Mouse (Mus musculus) frontal cortex, postnatal 36 days (tissue): ENCODE data around the gene Npw.

ENCODE experiments used
- DNase-seq, 2 experiments: peaks; one replicate each; pipeline ENCODE4 v3.0.0; 2022; ENCODE audit warnings: low spot score in 2 of 2

Npw gene

DNA sequence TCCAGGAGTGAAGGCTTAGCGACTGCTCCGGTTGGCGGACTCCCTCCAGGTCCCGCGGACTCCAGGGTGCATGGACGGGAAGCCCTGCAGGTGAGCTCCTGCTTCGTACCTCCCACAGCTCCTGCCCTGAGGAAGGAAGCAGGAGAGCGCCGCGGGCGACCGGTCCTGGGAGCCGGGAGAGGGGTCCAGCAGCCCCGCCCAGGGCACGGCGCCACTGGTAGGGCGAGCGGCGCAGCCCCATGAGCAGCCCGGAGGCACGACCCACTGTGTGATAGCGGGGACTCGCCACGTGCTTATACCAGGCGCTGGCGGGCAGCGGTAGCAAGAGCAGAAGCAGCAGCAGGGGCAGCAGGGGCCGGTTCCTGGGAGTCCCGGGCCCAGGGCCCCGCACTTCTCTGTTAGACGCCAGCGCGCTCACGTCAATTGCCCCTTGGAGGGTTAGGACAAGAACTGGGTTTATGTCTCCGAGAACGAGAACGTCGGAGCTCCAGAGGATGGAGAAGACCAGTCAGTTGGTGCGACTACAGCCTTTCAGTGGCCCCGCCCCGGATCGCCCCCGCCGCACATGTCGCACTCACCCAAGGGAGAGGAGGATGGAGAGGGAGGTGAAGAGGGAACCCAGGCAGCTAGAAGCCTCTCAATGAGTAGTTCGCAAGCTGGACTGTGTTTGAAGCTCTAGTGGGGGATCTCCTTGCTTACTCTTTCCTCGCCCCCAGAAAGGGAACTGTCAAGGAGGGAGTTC is at the start of gene Npw:
Gene Npw (minus strand): TSS at position 441 of the 742 bp plus-strand sequence.
- DNase-seq: no peak

DNA sequence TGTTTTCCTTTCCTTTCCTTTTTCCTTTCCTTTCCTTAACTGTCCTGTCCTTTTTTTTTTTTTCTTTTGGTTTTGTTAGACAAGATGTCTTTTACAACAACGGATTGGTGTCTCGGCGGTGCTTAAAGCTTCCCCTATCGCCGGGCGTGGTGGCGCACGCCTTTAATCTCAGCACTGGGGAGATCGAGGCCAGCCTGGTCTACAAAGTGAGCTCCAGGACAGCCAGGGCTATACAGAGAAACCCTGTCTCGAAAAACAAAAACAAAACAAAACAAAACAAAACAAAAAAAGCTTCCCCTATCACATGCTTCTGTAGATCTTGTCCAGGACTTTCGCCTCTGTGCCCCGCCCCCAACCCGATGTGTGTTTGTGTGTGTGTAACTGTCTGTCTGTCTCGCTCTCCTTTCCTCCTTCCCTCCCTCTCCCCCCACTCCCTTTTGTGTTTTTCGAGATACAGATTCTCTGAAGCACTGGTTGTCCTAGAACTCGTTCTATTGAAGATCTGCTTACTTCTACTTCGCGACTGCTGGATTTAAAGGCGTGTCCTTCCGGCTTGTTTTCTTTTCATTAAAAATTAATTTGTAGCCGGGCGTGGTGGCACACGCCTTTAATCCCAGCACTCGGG is 49.7 kb upstream of the Npw start:
- no peak for DNase-seq

DNA sequence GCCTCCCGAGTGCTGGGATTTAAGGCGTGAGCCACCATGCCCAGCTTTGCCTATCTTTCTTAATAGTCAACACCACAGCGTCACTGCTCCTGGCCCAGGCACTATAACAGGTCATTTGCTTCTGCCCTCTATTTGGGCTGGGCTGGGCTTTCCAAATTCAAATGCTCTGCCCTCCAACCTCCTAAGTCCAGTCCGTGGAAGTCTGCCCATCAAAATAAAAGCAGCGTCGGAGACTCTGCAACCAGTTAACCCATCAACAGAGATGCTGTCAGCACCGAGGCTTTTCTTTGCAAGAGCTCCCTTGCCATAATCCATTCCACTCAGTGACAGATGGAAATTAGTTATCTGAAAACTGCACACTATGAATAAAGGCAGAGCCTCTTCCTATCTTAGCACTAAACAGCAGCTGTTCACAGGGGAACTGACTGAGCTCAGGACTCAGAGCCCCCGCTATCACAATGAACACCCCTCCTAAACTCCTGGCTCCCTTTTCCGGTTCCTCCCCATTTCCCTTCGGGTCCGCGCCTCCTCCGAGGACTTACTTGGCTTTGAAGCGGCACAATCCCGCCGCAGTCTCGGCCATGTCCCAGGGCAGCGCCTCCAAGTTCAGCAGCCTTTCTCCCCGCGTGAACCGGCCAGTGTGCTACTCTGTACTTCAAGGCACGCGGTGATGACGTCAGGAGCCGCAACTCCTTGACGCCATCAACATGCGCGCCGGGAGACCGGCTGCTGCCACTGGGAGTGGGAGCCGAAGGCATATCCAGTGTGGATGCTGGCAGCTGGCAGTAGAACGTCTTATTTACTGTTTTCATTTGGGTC is 48.9 kb upstream of the Npw start, which contains the start of gene Tbl3:
Gene Tbl3 (minus strand): TSS at position 679 of the 819 bp plus-strand sequence.
- peak; percentile 95 to 98 for DNase-seq

DNA sequence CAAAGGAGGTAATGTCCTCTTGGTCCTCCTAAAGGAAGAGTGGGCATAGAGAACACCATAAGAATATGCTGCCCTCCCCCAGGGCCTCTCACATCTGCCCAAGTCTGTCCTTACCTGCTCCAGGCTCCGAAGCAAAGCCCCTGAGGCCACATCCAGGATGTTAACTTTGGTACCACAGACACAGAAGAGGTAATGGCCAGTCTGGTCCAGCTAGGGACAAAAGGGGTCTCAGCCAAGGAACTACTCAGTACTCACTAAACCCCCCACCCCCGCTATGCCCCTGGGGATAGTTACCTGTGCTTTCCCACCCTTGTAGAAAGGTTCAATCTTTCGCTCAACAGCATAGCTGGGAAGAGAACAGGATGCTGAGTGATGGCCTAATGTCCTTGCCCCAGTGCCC is 47.6 kb upstream of the Npw start:
- no peak for DNase-seq

DNA sequence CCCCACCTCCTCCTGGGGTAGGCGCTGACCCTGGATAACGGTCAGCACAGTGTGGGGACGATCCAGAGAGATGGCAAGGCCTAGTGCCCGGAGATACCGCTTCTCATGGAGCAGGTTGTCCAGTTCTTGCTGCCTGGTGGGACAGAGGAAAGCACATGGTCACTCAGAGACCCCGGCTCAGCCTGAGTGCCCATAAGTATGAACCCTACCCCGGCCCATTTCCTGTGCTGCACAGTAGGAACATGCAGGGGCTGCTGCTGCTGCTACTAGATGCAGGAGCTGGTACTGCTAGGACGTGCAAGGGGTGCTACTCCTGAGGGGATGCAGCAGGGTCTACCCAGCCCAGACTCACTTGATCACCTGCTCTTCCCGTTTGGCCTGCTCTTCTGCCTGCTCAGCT is 43.0 kb upstream of the Npw start:
- no peak for DNase-seq

DNA sequence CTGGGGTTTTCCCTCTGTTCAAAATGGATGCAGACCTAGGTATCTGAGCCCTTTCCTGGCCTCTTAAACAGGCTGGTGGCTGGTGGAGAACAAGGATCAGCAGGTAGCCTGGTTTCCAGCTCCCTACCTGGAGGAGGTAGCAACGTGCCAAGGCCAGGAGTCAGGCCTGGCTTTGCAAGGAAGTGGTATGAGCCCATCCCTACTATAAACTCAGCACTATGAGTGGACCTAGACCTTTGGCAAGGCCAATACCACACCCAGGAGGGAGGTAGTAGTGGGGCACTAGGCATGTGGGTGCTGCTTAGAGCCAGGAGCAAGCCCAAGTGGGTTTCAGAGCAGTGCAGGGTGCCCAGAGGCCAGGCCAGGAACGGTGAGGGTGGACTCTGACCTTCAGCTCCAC is 41.2 kb upstream of the Npw start:
- DNase-seq: no peak

DNA sequence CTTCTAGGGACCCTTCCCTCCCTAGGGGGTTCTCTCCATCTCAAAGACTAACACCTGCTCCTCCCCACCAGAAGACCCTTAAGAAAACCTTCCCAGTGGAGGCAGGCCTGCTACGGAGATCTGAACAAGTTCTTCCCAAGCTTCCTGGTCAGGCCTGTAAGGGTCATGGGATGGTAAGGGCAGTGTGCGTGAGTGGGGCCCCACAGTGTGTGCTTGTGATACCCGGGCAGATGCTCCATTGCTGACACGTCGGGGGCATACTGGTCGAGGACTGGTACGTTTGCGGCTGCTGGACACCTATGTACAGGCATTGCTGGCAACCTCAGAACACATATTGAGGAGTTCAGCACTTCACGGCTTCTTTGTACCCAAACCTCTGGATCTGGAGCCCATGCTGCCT is 40.5 kb upstream of the Npw start:
- DNase-seq: no peak

DNA sequence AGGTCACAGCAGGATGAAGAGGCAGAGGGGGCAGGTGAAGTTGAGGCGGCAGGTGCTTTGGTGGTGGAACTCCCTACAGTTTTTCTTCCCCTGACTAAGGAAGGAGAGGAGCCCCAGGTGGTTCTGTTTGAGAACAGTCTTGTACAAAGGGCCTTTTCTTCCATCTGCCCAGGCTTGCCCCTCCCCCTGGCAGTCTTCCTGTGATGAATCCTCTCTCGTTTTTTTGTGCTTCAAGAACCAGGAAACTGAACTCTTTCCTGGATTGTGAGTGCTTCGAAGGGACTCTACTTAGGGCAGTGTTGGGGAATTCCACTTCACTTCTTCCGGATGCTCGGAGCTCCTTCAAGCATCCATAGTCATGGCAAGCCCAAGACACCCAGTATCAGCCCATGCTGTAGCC is 39.7 kb upstream of the Npw start:
- no peak for DNase-seq

DNA sequence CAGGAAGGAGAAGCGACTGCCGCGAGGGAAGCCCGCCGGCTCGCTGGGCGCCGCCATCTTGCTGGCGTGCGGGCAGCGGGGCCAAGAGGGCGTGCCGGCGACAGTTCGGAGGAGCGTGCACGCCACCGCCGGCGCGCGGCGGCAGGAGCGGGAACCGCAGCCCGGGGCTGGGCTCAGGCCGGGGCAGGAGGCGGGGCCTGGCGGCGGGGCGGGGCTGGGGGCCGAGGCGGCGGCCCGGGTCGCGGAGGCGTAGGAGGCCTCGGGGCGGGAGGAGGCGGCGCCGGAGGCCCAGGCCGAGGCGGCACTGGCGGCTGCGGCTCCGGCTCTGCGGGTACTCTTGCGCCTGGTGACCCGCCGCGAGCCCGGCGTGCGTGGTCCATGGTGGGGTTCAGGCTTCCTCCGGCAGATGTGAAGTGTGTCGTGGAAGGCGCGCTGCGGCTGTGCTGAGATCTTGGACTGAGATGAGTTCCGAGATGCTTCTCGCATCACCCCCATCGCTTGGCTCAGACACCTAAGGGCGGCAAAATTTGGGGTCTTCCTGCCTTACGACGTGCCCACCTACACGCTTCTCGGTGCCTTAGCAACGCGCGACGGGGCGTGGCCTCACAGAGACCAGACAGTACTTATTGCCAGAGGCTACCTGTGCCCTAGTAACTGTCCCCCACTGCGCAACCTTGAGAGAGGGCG is 37.9 kb upstream of the Npw start, which contains the start of the genes Gfer and Noxo1:
Gene Gfer (minus strand): TSS at position 146 of the 687 bp plus-strand sequence.
Gene Noxo1 (plus strand): TSS at position 224 of the 687 bp plus-strand sequence.
- DNase-seq: peak; percentile 74 to 80

DNA sequence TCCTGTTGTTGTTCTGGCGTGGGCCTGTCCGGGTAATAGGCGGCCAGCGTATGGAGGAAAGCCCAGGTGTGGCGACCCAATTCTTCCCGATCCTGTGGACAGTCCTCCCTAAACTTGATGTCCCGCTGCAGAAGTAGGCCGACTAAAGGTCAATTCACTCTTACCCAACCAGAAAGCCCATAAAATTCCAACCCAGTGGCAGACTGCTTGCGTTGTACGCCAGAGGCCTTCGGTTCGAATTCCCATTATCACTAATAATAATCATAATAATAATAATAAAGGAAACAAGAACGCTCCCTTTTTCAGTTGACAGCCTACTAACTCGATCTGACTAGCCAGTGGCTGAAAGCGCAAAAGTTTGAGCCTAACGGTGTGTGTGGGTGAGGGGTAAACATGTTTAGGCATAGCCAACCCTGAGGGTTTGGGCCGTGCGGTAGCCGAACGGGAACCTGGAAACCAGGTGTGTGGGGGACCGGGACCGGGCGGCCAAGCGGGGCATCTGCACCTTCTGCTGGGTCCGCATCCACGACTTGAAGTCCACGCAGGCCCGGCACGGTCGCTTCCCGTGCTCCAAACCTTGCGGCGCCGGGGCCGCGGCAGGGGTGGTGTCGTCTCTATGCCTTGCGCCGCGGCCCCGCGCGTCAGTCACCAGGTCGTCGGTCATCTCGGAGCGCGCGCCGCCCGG is 37.2 kb upstream of the Npw start:
- no peak for DNase-seq

DNA sequence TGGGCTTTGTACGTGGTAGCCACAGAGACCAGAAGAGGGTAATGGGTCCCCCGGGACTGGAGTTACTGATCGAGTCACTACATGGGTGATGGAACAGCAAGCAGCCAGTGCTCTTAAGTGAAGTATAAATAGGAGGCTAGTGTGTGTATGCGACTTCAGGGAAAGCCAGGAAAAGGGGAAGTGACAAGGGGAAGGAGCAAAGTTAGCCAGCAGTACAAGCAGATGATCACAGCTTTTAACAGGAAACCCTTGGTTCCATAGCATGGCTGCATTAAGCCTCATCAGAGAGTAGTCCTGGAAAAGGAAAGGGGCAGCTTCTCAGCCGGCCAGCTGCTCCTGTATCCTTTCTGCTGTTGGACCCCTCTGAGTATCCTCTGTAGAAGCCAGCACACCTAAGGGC is 34.1 kb upstream of the Npw start:
- no peak for DNase-seq

DNA sequence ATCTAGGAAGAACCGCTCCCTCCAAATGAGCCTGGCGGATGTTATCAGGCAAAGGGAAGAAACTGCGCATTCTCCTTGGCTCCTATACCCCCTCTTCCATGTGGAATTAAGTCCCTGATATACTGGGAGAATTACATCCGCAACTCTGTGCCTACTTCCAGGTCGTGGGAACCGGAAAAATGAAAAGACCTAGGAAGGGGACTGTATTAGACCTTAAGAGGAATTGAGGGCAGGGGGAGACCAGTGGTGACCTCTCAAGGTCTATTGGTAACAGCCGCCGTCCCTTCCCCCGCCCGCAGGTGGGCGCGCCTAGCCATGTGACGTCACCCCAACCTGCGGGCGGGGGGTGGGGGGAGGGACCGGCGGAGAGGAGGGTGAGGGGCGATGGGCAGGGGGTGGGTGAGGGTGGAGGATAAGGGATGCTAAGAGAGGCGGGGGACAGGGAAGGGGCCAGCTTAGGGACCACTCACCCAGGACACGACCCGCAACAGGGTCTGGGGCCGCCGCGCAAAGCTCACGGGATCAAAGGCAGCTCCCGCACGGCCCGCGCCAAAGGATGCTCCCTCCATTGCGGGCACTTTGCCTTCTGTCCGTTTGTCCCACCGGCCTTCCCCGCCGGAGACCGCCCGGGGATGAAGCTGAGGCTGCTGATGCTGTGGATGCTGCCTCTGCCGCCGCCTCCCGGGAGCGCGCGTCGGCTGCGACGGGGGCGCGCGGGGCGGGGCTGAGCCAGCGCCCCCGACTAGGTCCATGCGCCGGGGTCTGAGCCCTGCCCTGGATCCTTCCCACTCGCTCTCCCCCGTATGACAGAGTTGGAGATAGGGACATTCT is 31.2 kb upstream of the Npw start, which contains the start of gene Syngr3:
Gene Syngr3 (minus strand): TSS at position 705 of the 831 bp plus-strand sequence.
- DNase-seq: peak; percentile 57 to 60

DNA sequence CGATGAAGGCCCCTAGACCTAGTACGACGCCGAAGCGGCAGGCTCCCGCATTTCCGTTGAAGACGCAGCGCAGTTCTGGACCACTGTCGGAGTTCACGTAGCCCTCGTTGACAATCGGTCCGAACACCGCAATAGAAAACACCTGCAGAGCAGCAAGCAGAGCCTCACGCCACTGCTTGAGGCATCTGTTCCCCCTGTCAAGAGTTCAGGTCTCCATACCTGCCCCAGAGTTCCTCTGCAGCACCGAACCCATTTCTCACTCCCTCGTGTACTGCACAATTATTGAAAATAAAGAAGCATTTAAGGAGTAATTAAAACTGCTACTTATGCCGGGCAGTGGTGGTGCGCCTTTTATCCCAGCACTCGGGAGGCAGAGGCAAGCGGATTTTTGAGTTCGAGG is 29.3 kb upstream of the Npw start:
- DNase-seq: no peak

DNA sequence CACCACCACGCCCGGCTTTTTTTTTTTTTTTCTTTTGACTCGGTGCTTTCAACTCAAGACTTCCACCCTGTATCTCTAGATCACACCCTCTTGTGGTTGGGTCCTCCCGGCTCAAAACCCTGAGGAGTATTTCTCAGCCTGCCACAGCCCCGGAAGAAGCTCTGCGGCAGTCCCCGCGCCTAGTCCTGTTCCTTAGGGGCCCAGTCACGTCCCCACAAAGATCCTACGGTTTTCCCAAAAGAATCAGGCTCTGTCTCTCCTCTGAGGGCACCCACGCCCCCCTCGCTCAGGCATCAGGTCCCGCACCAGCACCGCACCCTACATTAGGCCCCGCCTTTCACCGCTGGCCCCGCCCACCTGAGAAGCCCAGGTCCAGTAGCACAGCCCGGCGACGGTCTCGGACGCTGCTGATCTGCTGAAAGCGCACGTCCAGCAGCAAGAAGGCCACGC is 28.9 kb upstream of the Npw start:
- DNase-seq: no peak

DNA sequence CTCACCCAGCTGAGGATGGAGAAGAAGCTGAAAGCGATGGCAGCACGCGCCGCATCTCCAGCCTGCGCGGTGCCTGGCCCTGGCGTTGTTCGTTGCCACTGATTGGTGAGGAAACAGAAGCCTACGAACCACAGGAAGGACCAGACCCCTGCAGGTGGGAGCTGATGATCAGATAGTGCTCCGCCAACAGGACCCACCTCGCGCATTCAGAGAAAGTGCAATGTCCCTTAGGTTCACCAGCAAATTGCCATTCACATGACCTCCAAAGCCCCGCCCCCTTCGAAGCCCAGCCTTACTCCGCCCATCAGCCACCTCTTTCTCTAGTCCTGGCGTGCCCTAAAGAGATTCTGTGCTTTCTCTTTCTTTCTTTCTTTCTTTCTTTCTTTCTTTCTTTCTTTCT is 28.3 kb upstream of the Npw start:
- DNase-seq: no peak

DNA sequence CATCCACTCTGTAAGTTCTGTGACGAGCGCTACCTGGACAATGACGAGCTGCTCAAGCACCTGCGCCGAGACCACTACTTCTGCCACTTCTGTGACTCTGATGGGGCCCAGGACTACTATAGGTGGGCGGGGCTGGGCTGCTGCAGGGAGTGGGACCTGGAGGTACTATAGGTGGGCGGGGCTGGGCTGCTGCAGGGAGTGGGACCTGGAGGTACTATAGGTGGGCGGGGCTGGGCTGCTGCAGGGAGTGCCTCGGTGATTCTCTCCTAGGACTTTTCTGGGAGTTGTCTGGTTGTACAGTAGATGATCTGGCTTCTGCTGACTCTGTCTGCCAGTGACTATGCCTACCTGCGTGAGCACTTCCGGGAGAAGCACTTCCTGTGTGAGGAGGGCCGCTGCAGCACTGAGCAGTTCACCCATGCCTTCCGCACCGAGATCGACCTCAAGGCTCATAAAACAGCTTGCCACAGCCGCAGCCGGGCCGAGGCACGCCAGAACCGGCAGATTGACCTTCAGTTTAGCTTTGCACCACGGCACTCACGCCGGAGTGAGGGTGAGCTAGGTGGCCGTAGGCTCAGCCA is 19.3 kb upstream of the Npw start:
- DNase-seq: no peak

DNA sequence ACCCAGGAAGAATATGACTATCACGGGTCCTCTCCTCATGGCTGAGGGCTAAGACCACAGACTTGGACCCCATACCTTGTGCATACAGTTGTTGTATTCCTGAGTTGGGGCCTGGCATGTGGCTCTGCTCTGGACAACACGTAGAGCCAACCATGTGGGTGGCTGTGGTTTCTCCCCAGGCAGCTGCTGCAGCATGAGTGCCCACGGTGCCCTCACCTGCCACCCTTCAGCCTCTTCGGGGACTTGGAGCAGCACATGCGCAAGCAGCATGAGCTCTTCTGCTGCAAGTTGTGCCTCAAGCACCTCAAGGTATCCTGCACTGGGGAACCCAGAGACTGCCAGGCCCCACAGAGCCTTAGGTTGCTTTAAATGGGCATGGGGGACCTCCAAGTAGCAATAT is 18.6 kb upstream of the Npw start:
- no peak for DNase-seq

DNA sequence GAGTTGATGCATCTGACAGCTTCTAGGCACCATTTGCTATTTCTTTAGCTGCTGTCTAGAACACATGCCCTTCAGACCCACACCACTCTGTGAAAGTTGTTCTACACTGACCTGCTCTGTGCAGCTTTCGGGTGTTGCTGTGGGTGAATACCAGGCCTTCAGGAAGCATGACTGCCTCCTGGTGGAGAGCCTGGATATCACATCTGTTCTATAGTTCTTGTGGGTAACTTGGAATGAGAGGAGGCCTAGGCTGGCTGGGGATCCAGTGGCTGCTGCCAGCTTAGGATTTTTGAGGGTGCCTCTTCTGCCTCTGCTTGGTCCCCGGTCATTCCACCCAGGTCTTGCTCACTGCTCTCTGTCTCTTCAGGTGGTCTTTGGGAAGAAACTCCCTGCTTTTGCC is 17.9 kb upstream of the Npw start:
- peak; percentile 38 to 78 for DNase-seq

DNA sequence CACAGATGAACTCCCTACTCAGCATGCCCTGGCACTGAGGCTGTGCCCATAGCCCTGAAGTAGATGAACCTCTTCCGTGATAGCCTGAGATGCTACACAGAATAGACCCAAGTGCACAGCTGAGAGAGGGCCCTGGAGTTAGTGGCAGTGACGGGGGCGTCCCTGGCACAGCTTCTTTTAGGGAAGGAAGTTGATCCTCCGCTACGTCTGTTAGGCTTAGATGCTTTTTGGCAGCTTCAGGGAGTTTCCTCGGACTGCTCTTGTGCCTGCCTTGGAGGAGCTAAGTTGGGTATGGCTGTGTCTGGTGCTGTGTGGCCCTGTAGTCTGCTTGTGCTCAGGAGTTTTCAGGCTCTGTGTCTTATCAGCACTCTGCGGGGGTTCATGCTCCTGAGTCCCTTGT is 16.0 kb upstream of the Npw start:
- peak; percentile 54 to 72 for DNase-seq

DNA sequence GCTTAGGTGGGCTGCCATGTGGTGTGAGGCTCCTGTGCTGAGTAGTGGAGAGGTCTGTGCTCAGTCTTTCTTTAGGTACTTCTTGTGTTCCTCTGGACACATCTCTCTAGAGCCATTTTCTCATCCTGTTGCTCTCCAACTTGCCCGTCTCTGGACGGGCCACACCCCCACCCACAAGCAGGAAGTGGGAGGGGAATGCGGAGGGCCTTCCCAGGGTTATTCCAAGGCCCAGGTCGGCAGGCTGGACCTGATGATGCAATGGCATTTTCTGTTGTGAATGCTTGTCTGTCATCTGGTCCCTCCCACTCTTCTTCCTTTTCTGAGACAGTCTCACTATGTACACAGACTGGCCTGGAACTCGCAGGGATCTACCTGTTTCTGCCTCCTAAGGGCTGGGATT is 13.9 kb upstream of the Npw start:
- no peak for DNase-seq
